Mouse (Mus musculus): ENCODE measurements around the gene Eif4g3.
A peak's percentile ranks its signal among the peaks of the same experiment; 100 is the strongest.

Gene Eif4g3

GRCm38 (mm10) chr4:138065593-138066169 lies 72.9 kb downstream of the Eif4g3 start:
- no peak for DNase-seq

GRCm38 (mm10) chr4:138066421-138066820 lies 73.6 kb downstream of the Eif4g3 start:
- DNase-seq = no peak

- no peak for DNase-seq
Measured at GRCm38 (mm10) chr4:138067858-138068257, 75.0 kb downstream of the Eif4g3 start.

GRCm38 (mm10) chr4:138068598-138068997 lies 75.8 kb downstream of the Eif4g3 start:
- no peak for DNase-seq

- no peak for DNase-seq
Measured at GRCm38 (mm10) chr4:138069371-138069770, 76.5 kb downstream of the Eif4g3 start.

GRCm38 (mm10) chr4:138071497-138071896 lies 78.7 kb downstream of the Eif4g3 start:
- DNase-seq = no peak

- no peak for DNase-seq
Measured at GRCm38 (mm10) chr4:138073086-138073485, 80.3 kb downstream of the Eif4g3 start.

- DNase-seq = no peak
Measured at GRCm38 (mm10) chr4:138073531-138073930, 80.7 kb downstream of the Eif4g3 start.

GRCm38 (mm10) chr4:138074896-138075584 lies 82.2 kb downstream of the Eif4g3 start:
- DNase-seq = no peak

GRCm38 (mm10) chr4:138077663-138078295 lies 85.0 kb downstream of the Eif4g3 start:
- DNase-seq = no peak

GRCm38 (mm10) chr4:138079234-138079633 lies 86.4 kb downstream of the Eif4g3 start:
- DNase-seq = no peak

- DNase-seq = no peak
Measured at GRCm38 (mm10) chr4:138082466-138082865, 89.6 kb downstream of the Eif4g3 start.

GRCm38 (mm10) chr4:138084103-138084502 lies 91.3 kb downstream of the Eif4g3 start:
- no peak for DNase-seq

GRCm38 (mm10) chr4:138084851-138085573 lies 92.2 kb downstream of the Eif4g3 start:
- no peak for DNase-seq

GRCm38 (mm10) chr4:138086949-138087348 lies 94.1 kb downstream of the Eif4g3 start:
- DNase-seq = no peak

GRCm38 (mm10) chr4:138089512-138089911 lies 96.7 kb downstream of the Eif4g3 start:
- DNase-seq = no peak

- DNase-seq = no peak
Measured at GRCm38 (mm10) chr4:138091562-138092194, 98.9 kb downstream of the Eif4g3 start.

- DNase-seq = no peak
Measured at GRCm38 (mm10) chr4:138100456-138100855, 107.6 kb downstream of the Eif4g3 start.

- DNase-seq = no peak
Measured at GRCm38 (mm10) chr4:138101795-138102194, 109.0 kb downstream of the Eif4g3 start.

- no peak for DNase-seq
Measured at GRCm38 (mm10) chr4:138102413-138102812, 109.6 kb downstream of the Eif4g3 start.

GRCm38 (mm10) chr4:138104967-138105366 lies 112.1 kb downstream of the Eif4g3 start:
- no peak for DNase-seq

- DNase-seq = peak; percentile 58
Measured at GRCm38 (mm10) chr4:138107441-138108409, 114.9 kb downstream of the Eif4g3 start.

All from thymus, postnatal 14 days (tissue).